Mouse (Mus musculus): ENCODE measurements at regions not wholly inside any gene's neighbourhood (a gene's known extent, or its start where the extent isn't known, plus 50 kb on each side); places are given as distances from the start of the nearest gene placed in this dataset.
"Not testable (repeated sequence)": the region's sequence is repeated elsewhere in the genome, so short reads cannot be mapped to it uniquely, and the experiment has no call there.

- intact Hi-C loops (cut with DNase I) = no loop called here
- no peak for DNase-seq
These were observed 919.9 kb downstream of the Poteg start for GRCm38 (mm10) chr8:28367361-28367760.

GRCm38 (mm10) chr8:28371752-28372151 is 924.3 kb downstream of the Poteg start:
- DNase-seq = peak; percentile 53
- intact Hi-C loops (cut with DNase I) = no loop called here

- no peak for DNase-seq
- intact Hi-C loops (cut with DNase I) = no loop called here
These were observed 952.7 kb downstream of the Poteg start for GRCm38 (mm10) chr8:28400141-28400540.

- DNase-seq = peak; percentile 8
- intact Hi-C loops (cut with DNase I) = no loop called here
These were observed 980.2 kb downstream of the Poteg start for GRCm38 (mm10) chr8:28427544-28428135.

- intact Hi-C loops (cut with DNase I) = no loop called here
- DNase-seq = no peak
These were observed 1025.7 kb downstream of the Poteg start for GRCm38 (mm10) chr8:28473190-28473589.

GRCm38 (mm10) chr8:28487913-28488312 is 1040.4 kb downstream of the Poteg start:
- intact Hi-C loops (cut with DNase I) = no loop called here
- DNase-seq = no peak

- peak; percentile 13 for DNase-seq
- intact Hi-C loops (cut with DNase I) = no loop called here
These were observed 1056.2 kb downstream of the Poteg start for GRCm38 (mm10) chr8:28503488-28504319.

- DNase-seq = peak; percentile 36
These were observed 1076.0 kb downstream of the Poteg start for GRCm38 (mm10) chr8:28523506-28523905.

GRCm38 (mm10) chr8:28547236-28547635 is 1099.8 kb downstream of the Poteg start:
- no peak for DNase-seq
- intact Hi-C loops (cut with DNase I) = no loop called here

More at GRCm38 (mm10) chr8:28523506-28523905, 1076.0 kb downstream of the Poteg start:
- intact Hi-C loops (cut with DNase I) = not testable (repeated sequence)

GRCm38 (mm10) chr8:28559881-28560280 is 1112.4 kb downstream of the Poteg start:
- no peak for DNase-seq
- intact Hi-C loops (cut with DNase I) = no loop called here

GRCm38 (mm10) chr8:28579250-28579651 is 1131.8 kb downstream of the Poteg start:
- no peak for DNase-seq
- intact Hi-C loops (cut with DNase I) = no loop called here

GRCm38 (mm10) chr8:28580821-28581220 is 1133.4 kb downstream of the Poteg start:
- intact Hi-C loops (cut with DNase I) = no loop called here
- DNase-seq = peak; percentile 37

- no peak for DNase-seq
- intact Hi-C loops (cut with DNase I) = no loop called here
These were observed 1142.5 kb downstream of the Poteg start for GRCm38 (mm10) chr8:28589999-28590398.

- intact Hi-C loops (cut with DNase I) = no loop called here
- DNase-seq = no peak
These were observed 1145.8 kb downstream of the Poteg start for GRCm38 (mm10) chr8:28593238-28593637.

- DNase-seq = no peak
- intact Hi-C loops (cut with DNase I) = no loop called here
These were observed 1146.7 kb downstream of the Poteg start for GRCm38 (mm10) chr8:28594191-28594590.

GRCm38 (mm10) chr8:28594606-28595005 is 1147.1 kb downstream of the Poteg start:
- intact Hi-C loops (cut with DNase I) = no loop called here
- no peak for DNase-seq

- no peak for DNase-seq
- intact Hi-C loops (cut with DNase I) = no loop called here
These were observed 1148.4 kb downstream of the Poteg start for GRCm38 (mm10) chr8:28595880-28596279.
